Mouse (Mus musculus) small intestine, adult 2 months (tissue): ENCODE data around the gene Vwa5b1.

ENCODE experiments used
- CTCF ChIP-seq: fragments of 200-500 bp; IDR thresholded peaks from 2 replicates; pipeline ENCODE4 v1.5.1; 2012; ENCODE audit warnings: low read depth, mild to moderate bottlenecking, control low read depth, inconsistent platforms, low read length, moderate library complexity, mixed read lengths; ENCODE audit not compliant: insufficient replicate concordance, insufficient read length; ENCODE audit errors: extremely low read depth
- POLR2A ChIP-seq: fragments of 200-500 bp; IDR thresholded peaks from 2 replicates; pipeline ENCODE4 v1.6.1; 2012; ENCODE audit warnings: low read depth, mild to moderate bottlenecking, control low read depth, inconsistent platforms, low read length, moderate library complexity

GRCm38 (mm10) chr4:138568275-138568674 lies 67.4 kb downstream of the Vwa5b1 start:
- TF ChIP-seq POLR2A = no peak
- no peak for TF ChIP-seq CTCF
